Mouse (Mus musculus): Measurements from ENCODE around the gene Olfr286. TPM values are rescaled to one million over a fixed set of nuclear protein-coding genes. Genes with fewer than 3 reads are reported as not detected.
A peak's percentile ranks its signal among the peaks of the same experiment; 100 is the strongest.

Olfr286 gene
- total RNA-seq (2021), result not detected
- long read RNA-seq, experiment 1, result 0 reads
- long read RNA-seq, experiment 2, result 0 reads

DNA sequence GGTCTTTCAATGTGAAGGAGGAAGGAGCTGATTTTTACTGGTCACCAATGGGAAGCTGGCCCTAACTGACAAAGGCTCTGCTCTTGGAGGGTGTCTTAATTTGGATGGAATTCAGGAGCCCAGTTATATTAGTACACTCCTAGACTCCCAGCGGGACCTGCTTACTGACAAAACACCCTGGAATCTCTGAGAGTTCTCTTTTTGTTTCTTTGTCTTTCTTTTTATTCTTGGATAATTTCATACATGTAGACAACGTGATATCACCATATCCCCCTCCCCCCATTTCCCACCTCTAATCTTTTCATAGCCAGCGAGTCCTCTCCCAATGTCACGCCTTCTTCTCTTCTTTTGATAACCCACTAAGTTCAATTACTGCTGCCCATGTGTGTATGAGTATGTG lies at the start of gene Olfr286:
TSS of gene Olfr286 (minus strand) at position 101 of the 400 bp plus-strand sequence.
- no peak for DNase-seq (ENCODE audit: low spot score in 2 of 2)

DNA sequence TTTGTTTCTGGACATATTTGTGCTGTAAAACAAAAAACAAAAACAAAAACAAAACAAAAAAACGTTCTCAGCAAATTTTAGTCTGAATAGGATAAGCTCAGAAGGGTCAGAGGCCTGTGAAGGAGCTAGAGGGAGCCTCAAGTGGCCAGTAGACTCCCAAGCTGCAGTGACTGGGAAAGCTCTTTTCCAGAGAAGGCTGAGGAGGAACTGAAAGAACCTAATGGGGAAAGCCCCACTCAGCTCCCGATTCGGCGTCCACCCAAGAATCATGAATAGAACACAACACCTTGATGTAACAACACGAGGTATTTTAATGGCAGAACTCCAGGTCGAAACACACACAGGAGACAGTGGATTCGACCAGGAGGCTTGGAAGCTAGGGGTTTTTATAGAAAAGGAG lies 23.5 kb upstream of the Olfr286 start:
- no peak for DNase-seq (ENCODE audit: low spot score in 2 of 2)

DNA sequence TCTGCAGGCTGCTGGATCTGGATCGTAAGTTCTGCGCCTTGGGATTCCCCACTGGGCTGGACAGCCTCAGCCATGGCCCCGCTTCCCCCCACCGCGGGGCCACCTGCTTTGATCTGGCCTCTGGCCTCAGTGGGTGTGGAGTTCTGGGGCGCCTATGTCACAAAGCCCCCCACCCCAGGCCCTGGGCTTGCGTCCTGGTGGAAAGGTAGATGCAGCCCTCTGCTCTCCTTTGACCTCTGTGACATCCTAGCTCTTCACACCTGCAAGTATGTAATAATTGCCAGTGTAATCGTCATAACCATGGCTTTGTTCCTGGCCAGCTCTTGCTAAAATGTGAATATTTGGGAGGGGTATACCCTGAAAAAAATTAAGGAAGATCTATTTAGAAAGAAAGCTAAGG lies 22.9 kb upstream of the Olfr286 start, which contains the start of gene H1fnt:
TSS of gene H1fnt (minus strand) at position 101 of the 400 bp plus-strand sequence.
- no peak for DNase-seq (ENCODE audit: low spot score in 2 of 2)

DNA sequence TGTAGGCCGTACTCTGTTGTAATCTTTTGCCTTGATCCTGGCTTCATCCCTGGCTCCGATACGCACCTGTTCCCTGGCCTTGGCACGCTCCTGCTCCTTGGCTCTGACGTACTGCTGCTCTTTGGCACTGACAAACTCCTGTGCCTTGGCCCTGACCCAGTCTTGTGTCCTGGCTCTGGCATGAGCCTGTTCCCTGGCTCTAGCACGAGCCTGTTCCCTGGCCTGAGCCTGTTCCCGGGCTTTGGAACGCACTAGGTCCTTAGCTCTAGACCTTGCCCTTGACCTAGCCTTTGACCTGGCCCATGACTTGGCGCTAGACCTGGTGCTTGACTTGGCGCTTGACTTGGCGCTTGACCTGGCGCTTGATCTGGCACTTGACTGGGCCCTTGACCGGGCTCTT lies 22.0 kb upstream of the Olfr286 start:
- DNase-seq (ENCODE audit: low spot score in 2 of 2), result no peak

DNA sequence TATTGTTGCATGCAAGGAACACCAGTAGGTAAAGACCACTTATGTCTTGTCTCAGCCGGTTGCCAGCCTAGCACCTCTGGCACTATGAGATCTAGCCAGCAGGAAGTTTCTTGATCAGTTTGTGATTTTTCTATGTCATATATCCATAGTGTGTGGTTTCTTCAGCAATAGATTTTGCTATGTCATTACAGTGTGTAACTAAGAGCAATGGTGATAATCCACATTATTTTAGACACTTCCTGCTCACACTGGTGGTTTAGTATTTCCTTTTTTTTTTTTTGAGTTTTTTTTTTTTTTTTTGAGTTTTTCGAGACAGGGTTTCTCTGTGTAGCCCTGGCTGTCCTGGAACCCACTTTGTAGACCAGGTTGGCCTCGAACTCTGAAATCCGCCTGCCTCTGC lies 1.2 kb upstream of the Olfr286 start:
- no peak for DNase-seq (ENCODE audit: low spot score in 2 of 2)

DNA sequence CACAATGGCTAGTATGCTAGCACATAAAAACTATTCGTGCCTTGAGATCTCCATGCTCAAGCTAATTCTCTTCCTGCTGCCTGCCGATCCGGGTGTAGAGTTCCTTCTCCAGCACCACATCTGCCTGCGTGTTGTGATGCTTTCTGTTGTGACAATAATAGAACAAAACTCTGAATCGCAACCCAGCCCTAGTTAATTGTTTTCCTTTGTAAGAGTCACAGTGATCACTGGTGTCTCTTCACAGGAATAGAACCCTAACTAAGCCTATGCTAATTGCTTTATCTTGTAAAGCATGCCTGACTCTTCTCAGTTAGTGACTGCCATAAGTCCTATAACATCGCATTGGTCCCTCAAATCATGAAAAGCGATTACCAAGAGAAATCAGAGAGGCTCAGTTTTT lies 8.2 kb downstream of the Olfr286 start:
- DNase-seq (ENCODE audit: low spot score in 2 of 2), result no peak

DNA sequence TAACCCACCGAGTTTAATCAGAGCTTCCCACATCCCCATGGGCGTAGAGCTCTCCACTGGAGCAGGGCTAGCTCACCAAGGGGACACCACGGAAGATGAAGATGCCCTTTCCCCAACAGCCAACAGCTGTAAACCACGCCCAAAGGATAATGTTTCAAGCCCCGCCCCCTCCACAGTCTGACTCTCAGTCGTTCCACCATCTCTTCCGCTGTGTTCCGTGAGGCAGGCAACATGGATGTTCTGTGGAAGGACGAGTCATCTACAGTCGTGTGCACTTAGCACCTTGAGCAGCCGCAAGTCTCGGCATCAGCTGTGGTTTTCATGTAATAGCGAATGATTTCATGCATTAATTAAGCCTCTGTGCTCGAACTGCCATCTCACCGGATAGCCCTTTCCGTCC lies 8.6 kb downstream of the Olfr286 start:
- no peak for DNase-seq (ENCODE audit: low spot score in 2 of 2)

DNA sequence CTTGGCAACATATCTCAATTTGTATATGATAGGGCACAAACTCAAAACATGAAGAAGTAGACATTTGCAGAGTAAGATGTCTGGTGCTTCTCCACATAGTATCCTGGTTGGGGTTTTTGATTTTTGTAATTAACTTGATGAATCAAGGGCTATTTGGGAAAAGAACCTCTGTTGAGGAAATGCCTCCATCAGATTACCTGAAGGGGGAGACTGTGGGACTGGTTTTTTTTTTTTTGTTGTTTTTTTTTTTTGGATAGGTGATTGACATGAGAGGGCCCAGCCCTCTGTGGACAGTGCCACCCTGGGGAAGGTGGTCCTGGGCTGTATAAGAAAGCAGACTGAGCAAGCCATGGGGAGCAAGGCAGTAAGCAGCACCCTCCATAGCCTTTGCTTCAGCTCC lies 11.9 kb downstream of the Olfr286 start:
- DNase-seq (ENCODE audit: low spot score in 2 of 2), result no peak

DNA sequence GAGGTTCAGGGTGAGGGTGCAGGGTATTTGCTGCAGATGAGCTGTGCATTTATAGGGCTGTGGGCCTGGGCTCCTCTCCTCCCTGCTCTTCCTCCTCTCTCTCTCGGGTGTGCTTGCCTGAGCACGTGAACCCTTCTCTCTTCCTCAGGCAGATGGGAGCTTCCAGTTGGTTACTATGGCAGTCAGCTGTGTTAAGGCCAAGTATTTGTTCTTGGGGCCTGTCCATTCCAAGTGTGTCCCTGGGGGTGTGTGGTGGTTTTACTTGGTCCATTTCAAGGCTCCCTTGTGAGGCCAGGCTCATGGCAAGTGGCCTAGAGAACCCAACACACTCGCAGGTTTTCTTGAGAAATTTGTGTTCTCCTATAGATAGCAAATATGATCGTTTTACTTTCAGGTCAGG lies 13.4 kb downstream of the Olfr286 start, which contains the start of the genes Gm44579 and Olfr287:
TSS of gene Gm44579 (minus strand) at position 101 of the 400 bp plus-strand sequence.
TSS of gene Olfr287 (minus strand) at position 180 of the 400 bp plus-strand sequence.
- no peak for DNase-seq (ENCODE audit: low spot score in 2 of 2)

DNA sequence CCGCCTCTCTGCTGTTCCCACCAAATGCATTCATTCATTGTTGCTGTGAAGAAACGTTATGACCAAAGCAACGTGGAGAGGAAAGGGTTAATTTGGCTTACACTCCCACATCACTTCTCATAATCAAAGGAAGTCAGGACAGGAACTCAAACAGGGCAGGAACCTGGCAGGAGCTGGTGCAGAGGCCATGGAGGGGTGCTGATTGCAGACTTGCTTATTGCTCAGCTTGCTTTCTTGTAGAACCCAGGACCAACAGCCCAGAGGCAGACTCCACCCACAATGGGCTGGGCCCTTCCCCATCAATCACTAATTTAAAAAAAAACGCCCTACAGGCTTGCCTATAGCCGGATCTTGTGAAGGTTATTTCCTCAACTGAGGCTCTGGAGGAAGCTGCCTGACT lies 20.1 kb downstream of the Olfr286 start:
- DNase-seq (ENCODE audit: low spot score in 2 of 2), result no peak

DNA sequence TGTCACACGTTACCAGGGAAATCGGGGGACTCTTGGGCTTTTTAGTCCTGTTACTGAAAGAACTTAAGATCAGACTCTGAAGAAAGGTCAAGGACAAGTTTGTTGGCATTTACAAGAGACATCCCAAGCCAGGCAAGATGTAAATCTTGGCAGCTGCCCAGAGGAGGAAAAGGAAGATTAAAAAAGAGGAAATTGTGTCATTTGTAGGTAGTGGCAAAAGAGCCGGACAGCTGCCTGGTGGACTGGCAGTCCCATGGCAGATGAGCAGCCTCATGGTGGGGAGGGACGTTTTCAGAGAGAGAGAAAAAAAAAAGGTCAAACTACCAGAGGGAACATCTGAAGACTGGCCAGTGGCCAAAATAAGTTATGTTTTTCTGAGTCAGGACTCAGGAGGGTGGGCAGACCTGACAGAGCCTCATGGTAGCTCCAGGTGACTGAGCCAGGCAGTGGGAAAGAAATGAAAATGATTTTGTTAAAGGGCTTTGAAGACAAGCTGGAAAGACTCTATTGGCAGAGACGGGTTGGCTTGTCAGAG lies 20.8 kb downstream of the Olfr286 start:
- DNase-seq (ENCODE audit: low spot score in 2 of 2), result no peak

DNA sequence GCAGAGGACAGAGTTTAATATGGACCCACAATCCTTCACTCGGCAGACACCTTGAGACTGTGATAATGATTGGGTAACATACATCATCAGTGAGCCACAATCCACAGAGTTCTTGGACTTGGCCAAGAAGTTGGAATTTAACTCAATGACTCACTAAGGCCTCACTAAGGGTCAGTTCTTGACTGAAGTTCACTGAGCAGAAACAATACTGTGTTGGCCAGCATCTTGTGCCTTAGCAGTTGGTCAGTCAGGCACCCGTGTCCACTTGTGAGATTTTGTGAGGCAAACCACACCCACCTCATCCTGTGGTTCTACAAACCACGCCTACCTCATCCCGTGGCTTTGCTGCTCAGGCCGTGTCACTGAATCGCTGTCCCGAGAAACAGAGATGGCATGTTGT lies 24.6 kb downstream of the Olfr286 start:
- DNase-seq (ENCODE audit: low spot score in 2 of 2), result no peak

DNA sequence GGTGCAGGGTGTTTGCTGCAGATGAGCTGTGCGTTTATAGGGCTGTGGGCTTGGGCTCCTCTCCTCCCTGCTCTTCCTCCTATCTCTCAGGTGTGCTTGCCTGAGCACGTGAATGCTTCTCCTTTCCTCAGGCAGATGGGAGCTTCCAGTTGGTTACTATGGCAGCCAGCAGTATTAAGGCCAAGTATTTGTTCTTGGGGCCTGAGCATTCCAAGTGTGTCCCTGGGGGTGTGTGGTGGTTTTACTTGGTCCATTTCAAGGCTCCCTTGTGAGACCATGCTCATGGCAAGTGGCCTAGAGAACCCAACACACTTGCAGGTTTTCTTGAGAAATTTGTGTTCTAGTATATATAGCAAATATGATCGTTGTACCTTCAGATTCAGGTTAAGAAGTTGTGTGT lies 38.8 kb downstream of the Olfr286 start, which contains the start of gene Olfr288:
TSS of gene Olfr288 (minus strand) at position 101 of the 400 bp plus-strand sequence.
- DNase-seq (ENCODE audit: low spot score in 2 of 2), result no peak

DNA sequence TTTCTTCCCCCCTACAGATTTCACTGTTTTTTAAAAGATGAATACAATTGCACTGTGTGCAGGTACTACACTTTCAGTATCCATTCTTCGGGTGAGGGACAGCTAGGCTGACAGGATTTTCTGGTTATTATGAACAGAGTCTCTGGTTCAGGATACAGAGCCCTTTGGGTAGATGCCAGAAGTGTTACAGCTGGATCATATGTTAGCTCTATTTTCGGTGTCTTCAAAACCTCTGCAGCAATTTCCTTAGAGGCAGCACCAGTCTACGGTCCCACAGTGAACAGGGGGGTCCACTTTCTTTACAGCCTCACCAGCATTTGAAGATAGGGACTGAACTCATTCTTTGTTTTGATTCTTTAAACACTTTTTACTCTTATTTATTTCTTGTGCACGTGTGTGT lies 49.8 kb downstream of the Olfr286 start:
- DNase-seq (ENCODE audit: low spot score in 2 of 2), result no peak

DNA sequence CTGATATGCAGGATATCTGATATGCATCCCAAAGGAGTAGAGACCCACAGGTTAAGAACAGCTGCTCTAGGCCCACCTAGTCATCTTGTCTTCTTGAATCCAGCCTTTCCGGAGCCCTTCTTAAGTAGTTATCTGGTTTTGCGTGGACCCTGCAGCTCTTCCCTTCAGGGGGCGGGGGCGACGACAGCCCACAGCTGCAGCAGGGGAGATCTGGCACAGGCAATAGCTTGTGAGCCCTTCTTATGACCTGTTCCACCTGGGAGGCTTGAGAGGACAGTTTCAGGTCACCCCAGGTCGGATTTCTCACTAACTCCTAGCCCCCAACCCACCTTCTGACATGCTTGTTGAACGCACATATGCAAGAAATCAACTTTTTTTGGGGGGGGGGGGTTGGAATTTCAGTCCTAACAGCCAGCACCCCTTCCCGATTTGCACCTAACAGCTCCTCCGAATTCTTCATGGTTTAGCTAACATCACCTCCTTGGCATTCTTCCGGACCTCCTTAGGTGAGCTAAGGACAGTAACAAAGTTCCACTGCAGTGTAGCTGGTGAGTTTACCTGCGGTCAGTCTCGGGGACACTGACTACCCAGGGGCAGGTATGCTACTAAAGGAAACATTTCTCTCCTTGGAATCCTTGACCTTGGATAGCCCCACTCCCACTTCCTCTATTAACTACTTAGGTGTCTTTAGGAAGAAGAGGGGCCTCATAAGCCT lies 52.2 kb downstream of the Olfr286 start:
- DNase-seq (ENCODE audit: low spot score in 2 of 2), result no peak

DNA sequence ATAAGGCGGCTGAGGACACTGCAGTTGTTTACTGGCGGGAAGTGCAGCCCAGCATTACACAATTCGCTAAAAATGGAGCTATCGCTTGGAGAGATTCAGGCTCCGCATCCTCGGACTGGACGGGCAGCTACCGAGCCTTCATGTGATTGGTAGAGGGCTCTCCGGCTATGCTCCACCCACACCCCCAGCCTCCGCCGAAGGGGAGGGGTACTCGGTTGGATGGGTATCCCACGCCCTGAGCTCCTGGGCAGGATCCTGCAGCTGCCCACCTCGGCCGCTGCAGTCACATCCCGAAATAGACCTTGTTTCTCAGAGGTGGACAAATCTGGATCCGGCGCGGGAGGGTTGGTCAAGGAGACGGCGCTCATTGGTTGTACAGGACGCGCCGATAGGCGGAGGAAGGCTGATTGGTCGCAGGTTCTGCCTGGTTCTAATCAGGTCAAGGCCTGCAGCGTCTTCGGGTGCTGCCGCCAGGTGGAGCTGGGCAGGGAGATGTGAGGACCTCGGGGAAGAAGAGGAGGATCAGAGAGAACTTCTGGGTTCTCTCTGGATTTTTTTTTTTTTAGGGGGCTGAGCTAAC lies 53.0 kb downstream of the Olfr286 start:
- DNase-seq (ENCODE audit: low spot score in 2 of 2), result peak; percentile 92 to 94

DNA sequence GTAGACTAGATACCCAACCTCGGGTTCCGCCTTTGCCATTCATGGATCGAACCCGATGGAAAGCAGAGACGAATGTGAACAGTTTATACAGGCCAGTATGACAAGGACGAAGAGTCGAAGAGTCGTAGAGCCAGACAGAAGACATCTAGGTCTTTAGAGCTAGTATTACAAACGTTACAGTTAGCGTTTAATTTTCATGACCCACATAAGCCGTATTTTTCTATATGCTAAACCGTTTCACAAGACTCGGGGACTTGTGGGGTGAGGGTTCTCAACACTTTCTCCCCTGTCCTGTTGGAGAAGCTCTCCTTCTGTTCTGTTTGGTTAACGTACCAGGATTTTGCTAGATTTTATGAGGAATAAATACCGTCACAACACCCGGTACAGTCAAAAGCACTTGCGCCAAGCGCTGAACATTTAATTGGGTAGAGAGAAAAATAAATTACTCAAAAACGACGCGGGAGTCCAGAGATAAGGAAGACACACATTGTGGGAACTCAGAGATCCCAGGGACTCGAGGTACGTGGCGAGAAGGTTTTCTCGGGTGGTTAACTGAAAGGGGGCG lies 53.6 kb downstream of the Olfr286 start:
- DNase-seq (ENCODE audit: low spot score in 2 of 2), result no peak

DNA sequence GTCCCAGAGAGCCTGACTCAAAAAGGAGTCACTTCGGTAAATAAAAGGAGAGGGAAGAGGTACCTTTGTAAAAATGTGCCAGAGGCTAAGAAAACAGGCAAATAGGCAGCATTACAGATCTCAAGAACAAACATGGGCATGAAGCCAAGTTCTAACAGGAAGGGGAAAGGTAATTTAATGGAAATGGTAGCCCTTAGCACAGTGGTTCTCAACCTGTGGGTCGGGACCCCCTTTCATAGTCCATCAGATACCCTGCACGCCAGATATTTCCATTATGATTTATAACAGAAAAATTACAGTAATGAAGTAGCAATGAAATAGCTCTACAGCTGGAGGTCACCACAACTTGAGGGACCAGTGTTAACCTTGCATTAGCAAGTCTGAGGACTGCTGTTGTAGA lies 56.9 kb downstream of the Olfr286 start:
- DNase-seq (ENCODE audit: low spot score in 2 of 2), result no peak

All from left cerebral cortex, adult 18-20 months (tissue).